Mouse (Mus musculus): ENCODE data around the gene Hs3st5. TPM values are rescaled to one million over a fixed set of nuclear protein-coding genes. Genes with fewer than 3 reads are reported as not detected.

The Hs3st5 gene
- polyA plus RNA-seq, 1 experiment, result not detected

DNA sequence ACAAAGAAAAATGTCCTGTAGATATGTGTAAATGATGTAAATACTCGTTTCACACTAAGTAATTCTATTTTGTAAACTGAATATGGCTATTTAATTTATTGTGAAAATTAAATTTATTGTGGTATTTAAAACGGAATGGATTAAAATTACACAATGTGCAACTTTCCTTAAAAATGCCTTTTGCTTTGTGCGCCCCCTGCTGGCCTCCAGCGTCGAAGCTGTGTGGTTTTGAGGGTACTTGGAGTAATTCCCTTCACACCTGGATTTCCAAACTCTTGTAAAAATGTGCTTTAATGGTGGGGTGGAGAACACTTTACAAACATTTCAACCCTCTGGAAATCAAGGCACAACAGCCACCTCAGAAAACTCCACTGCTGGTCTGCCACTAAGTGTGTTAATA is 327.6 kb downstream of the Hs3st5 start:
- WGBS, result 15% methylated on average over 5 of the region's 5 CpGs
- TF ChIP-seq CTCF (IDR thresholded peaks at IDR 0.05; ENCODE audit: control insufficient read depth, insufficient read depth, low read length) (0 out of 2 replicates have a peak, but pooled peaks have one; percentile 15), POLR2A (IDR thresholded peaks at IDR 0.05; ENCODE audit: borderline replicate concordance, control insufficient read depth, low read depth, low read length) (no peak)
- no peak overlapping the region for H3K27ac ChIP-seq (ENCODE audit: control insufficient read depth, insufficient read depth, low read depth, low read length, poor library complexity)
- no peaks in the 10 kb centered on the region for H3K4me1 ChIP-seq (ENCODE audit: control insufficient read depth, insufficient read depth, low read length)
- H3K4me3 ChIP-seq (replicated peaks; ENCODE audit: control insufficient read depth, low read depth, low read length), result no peak overlapping the region

DNA sequence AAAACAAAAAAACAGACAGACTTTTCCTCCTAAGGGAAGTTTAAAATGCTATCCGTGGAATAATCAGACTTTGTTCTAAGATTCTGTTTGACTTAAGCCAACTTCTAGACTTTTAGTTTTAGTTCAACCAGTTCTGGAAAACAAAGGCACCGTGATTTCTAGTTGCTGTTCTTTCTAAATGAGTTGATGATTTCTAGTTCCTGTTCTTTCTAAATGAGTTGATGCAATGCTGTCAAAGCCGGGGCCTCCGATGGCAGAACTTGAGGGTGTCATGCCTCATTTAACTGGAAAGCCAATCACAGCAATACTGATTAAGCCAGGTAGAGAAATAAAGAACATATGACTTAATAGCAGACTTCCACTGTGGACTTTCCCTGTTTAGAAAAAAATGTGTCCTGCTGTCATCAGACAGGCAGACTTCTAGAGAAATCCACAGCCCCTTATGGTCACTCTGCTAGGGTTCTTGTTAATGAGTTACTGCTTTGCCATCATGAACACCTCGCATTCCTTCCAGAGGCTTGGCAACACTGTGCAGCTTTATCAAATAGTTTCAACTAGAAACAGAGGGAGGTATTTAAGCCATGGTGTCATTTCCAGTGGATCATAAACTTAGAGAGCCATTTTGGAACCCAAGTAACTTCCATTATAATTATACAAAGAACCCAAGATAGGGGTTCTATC is 329.4 kb downstream of the Hs3st5 start:
- TF ChIP-seq POLR2A (IDR thresholded peaks at IDR 0.05; ENCODE audit: borderline replicate concordance, control insufficient read depth, low read depth, low read length), result no peak
- no peak for TF ChIP-seq CTCF (IDR thresholded peaks at IDR 0.05; ENCODE audit: control insufficient read depth, insufficient read depth, low read length)
- WGBS, result 78% methylated on average over 5 of the region's 5 CpGs
- Histone ChIP-seq H3K27ac (ENCODE audit: control insufficient read depth, insufficient read depth, low read depth, low read length, poor library complexity) (no peak overlapping the region), H3K4me1 (ENCODE audit: control insufficient read depth, insufficient read depth, low read length) (no peaks in the 10 kb centered on the region), H3K4me3 (replicated peaks; ENCODE audit: control insufficient read depth, low read depth, low read length) (no peak overlapping the region)

DNA sequence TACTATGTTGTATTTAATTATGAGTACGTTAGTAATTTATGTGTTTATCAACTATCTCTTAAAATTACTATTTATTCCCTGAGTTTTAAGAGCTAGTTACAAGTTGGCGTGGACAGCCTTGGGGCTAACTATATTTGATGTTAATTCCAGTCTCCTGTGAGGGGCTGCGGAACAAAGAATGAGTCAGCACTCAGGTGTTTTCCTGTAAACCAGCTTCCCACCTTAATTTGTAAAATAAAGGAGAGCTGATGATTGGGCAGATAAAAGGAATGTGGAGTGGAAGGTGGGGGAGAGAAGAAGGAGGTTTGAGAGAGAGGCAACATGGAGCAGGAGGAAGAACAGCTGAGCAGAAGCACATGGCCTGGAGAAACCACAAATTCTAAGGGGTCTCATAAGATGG is 343.6 kb downstream of the Hs3st5 start:
- WGBS, result 66% methylated on average over 3 of the region's 3 CpGs
- no peak for TF ChIP-seq POLR2A (IDR thresholded peaks at IDR 0.05; ENCODE audit: borderline replicate concordance, control insufficient read depth, low read depth, low read length)
- TF ChIP-seq CTCF (IDR thresholded peaks at IDR 0.05; ENCODE audit: control insufficient read depth, insufficient read depth, low read length), result no peak
- H3K4me3 ChIP-seq (replicated peaks; ENCODE audit: control insufficient read depth, low read depth, low read length), result no peak overlapping the region
- no peaks in the 10 kb centered on the region for H3K4me1 ChIP-seq (ENCODE audit: control insufficient read depth, insufficient read depth, low read length)
- H3K27ac ChIP-seq (ENCODE audit: control insufficient read depth, insufficient read depth, low read depth, low read length, poor library complexity), result no peak overlapping the region

DNA sequence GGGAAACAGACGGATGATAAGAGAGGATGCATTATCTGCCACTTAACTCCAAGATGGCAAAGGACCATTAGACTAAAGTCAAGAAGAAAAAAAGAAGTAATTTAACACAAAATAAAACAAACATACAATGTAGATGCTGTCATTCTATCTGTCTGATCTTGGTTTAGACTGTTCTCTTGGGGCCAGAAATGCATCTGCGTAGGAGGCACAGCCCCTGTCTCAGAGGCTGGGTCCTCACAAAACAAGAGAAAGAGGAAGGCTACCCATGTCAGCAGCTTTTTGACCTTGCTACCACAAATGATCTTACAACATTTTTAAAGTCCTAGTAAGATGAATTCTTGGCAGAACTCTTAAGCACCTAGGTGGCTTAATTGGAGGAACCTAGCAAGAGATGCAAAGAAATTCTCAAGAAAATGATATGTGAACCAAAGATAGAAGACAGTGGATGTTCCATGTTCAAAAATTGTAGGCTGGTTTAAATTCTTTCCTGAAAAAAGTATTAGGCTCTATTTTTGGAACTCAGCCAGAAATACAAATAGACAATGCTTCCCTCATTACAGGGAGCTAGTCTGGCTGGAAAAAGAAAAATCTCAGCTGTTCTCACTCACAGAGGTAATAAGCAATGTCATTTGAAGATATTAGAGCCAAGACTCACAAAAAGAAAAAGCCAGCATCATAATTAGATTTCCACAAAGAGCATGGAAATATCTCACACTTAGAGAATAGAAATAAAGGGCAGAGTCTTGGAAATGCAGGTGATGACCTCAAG is 355.7 kb downstream of the Hs3st5 start:
- no peaks in the 10 kb centered on the region for H3K4me1 ChIP-seq (ENCODE audit: control insufficient read depth, insufficient read depth, low read length)
- 76% methylated on average over 2 of the region's 2 CpGs for WGBS
- TF ChIP-seq POLR2A (IDR thresholded peaks at IDR 0.05; ENCODE audit: borderline replicate concordance, control insufficient read depth, low read depth, low read length) (no peak), CTCF (IDR thresholded peaks at IDR 0.05; ENCODE audit: control insufficient read depth, insufficient read depth, low read length) (no peak)
- no peak overlapping the region for H3K4me3 ChIP-seq (replicated peaks; ENCODE audit: control insufficient read depth, low read depth, low read length)
- no peak overlapping the region for H3K27ac ChIP-seq (ENCODE audit: control insufficient read depth, insufficient read depth, low read depth, low read length, poor library complexity)

Measured in bone marrow, adult 2 months (tissue).